Mouse (Mus musculus) kidney, postnatal 10 days (tissue): ENCODE data around the gene Mesp2.
"Not testable (repeated sequence)": the region's sequence is repeated elsewhere in the genome, so short reads cannot be mapped to it uniquely, and the experiment has no call there.

Experiments used
- DNase-seq: peaks from one replicate; pipeline ENCODE4 v3.0.0; 2021; ENCODE audit warnings: mixed read lengths

Mesp2 gene

DNA sequence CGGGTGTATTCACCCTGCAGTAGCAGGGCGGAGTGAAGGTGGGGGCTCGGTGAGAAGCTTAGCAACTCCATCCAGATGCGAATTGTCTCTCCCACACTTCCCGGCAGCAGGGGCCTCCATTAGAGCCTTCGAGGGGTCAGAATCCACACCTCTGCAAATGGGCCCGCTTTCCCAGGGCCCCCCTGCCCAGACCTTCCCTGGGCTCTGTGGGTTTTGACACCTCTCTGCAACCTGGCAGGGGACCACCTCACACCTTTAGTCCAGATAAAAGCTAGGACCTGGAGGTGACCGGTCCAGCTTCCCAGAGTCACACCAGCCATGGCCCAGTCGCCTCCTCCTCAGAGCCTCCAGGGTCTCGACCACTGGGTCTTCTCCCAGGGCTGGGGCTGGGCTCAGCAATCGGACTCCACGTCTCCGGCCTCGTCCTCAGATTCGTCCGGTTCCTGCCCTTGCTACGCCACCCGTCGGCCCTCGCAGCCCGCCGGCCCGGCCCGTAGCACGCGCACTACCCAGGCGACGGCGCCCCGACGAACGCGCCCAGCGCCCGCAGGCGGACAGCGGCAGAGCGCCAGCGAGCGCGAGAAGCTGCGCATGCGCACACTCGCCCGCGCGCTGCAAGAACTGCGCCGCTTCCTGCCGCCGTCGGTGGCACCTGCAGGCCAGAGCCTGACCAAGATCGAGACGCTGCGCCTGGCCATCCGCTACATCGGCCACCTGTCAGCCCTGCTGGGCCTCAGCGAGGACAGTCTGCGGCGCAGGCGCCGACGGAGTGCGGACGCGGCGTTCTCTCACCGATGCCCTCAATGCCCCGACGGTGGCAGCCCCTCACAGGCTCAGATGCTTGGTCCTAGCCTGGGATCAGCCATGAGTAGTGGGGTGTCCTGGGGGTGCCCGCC, at the start of gene Mesp2:
Mesp2 (plus strand) TSS at position 117 of the 896 bp plus-strand sequence.
- DNase-seq: peak; percentile 88

DNA sequence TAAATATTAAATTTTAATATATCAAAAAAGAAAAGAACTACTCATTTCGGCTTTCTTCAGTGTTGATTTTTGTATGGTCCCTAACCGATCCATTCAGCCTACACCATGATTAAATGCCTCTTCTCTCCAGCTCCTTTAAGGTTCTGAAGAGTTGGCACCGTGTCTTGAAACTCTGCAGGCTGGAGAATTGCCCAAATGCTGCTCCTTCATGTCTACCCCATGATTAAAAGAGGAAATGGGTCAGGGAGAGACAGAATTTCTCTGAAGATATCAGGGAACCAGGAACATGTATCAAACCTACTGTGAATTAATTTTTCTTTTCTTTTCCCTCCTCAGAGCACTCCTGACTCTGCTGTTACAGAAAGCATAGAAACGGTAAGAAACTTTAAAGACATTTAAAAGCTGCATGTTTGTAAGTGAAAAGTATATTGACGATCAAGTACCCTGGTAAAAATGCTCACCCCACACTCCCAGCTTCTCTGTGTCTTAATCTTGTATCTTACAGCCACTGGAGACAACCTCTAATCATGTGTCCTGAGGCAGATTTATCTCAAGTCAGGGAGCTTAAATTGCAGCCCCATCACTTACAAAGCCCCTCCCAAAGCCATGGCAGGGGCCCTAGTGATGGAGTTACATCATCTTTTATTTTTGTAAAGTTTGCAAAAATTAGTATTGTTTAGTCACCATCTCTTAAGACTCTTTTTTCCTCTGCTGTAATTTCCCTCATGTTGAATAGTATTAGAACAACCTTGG, 49.2 kb upstream of the Mesp2 start:
- DNase-seq: no peak

DNA sequence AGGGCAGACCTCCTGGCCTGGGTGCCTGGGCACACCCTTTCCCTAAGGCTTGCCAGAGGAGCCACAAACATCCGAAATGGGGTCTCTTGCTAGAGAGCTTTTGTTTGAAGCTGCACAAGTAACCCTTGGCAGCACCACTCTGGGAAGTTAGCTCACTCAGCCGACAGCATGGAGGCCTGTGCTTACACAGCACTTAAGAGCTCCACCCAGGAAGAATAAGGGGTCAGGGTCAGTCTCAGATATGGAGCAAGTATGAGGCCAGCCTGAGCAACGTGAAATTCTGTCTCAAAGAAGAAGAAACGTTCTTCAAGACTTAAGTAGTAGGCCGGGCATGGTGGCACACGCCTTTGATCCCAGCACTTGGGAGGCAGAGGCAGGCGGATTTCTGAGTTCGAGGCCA, 48.4 kb upstream of the Mesp2 start:
- DNase-seq: no peak

DNA sequence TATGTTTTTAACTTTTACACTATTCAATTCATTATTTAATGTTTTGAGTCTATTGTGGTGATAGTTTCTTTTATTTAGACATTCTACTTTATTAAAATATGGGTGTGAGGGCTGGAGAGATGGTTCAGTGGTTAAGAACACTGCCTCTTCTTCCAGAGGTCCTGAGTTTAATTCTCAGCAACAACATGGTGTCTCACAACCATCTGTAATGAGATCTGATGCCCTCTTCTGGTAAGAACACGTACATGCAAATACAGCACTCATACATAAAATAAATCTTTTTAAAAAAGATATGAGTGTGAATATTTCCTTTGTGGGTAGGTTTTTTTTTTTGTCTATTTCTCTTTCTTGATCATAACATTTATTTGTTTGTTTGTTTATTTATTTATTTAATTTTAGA, 44.5 kb upstream of the Mesp2 start:
- no peak for DNase-seq

DNA sequence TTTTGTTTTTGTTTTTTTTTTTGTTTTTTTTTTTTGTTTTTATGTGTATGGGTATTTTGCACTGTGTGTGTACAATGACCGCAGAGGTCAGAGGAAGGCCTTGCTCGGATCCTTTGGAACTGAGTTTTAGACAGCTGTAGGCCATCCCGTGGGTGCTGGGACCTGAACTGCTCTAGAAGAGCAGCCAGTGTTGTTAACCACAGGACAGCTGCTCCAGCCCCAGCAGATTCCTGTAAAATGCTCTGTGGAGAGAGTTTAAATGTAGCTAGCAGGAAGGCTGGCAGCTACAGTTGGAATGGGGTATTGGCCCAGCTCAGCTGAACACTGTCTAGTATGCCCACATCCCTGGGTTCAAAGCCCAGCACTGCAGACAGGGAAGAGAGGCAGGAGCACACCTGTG, 40.9 kb upstream of the Mesp2 start:
- peak; percentile 42 for DNase-seq

DNA sequence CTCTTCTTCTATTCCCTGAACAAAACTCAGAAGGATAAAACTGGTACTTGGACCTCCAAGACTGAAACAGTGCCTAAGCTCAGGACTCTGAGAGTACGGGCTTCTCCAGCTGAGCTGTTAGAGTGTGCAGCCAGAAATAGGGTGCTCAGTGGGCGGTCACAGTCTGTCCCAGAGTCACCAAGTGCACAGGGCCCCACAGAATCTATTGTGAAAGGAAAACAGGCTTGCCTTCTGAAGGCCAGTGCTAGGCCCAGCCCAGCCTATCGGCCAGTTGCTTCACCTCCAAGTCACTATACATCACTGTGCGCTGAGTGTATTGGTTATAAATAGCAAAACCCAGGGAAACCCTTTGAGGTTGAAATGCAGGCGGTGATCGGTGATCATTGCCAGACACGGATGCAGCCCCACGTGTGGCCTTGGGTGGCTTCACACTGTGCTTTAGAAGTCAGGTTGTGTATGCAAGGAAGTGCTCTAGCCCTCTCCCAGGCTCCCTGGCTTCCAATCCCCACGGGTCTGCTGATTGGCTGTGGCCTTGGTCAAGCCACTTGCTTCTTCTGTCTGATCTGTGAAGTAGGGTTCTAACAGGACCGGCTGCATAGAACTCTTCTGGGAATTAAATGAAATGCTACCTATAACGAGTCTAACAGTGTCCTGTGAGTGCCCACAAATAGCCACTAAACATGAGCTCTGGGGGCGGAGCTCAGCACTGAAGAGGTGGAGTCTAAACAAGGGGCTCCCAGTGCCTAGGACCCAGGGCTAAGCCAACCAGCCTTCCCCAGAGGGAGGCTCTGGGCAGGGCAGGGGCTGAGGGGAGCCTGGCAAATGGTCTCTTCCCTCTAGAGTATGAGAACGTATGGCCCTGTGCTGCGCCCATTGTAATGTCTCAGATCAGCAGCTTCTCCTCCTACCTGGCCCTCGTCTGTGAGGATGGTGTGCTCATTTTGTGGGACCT, 38.7 kb upstream of the Mesp2 start:
- no peak for DNase-seq

DNA sequence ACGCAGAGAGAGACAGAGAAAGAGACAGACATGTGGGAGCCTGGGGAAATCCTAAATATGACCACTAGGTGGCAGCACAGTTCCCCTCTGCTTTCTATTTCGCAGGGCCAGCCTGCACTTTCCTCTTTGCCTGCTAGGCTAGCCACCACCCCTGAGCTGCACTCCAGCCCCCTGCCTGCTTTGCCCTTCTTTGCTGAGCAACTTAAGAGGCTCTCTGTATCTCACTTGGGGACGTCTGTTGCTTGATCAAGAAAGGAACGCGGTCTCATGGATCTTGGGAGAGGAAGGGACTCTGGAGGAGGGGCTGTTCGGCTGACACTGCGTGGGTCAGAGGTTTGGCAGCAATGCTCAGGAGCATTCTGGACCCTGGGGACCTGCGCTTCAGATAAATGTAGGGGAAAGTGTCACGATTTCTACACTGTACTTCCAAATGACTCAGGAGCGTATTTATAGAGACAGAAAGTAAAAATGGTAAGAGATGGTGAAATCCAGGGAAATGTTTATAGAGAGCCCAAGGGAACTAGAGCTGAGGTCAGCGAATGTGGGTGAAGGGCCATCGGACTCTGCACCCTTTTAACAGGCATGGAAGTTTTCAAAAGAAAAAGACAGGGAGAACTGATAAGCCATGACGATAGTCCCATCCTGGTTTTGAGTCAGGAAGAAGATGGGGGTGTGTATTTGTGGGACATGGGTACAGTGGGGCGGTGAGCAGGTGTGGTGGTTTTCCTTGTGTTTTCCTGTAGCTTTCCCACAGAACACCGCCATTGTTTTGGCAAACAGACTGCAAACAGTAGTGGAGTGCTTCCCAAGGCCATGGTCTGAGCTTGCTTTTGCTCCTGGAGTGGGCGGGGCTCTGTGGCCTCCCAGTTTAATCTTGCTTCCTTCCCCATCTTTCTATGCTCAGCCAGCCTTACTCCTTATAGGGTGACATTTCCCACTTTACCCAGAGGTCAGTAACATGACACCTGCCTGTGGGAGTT, 29.6 kb upstream of the Mesp2 start:
- peak; percentile 88 for DNase-seq

DNA sequence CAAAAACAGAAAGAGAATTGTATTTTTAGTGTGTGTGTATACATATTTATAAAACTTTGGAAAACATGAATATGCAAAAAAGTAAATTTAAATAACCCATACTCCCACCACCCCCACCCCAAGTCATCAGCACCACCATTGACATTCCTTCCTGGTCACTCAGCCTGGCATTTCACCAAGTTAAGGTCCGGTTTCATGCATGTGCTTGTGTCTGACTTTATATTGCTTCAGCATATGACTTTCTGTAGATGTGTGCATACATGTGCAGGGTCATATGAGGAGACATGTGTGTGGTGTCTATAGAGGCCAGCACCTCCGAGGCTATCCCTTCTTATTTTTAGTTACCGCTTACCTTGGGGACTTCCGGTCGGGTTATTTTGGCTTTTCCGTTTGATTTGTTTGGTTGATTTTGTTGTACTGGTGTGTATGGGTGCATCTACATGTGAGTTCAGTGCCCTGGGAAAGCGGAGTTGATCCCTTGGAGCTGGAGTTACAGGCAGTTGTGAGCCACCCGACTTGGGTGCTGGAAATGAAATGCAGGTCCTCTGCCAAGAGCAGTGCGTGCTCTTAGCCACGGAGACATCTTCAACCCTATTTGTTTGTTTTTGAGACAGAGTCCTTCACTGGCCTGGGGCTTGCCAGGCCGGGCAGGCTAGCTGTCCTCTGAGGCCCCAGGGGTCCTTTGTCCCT, 28.6 kb upstream of the Mesp2 start:
- DNase-seq: no peak

DNA sequence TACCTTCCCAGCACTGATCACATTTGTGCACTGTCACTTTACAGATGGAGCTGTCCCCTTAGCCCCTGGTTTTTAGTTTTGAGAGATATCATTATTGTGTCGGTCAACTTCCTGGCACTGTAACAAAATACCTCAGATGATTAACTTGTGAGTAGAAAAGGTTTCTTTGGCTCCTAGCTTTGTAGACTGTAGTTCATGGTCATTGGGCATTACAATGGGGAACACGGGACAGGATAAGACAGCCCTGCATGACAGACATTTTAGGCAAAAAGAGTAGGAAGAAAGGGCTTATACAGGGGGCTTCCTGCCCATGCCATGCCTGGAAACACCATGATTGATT, 28.0 kb upstream of the Mesp2 start:
- DNase-seq: no peak

DNA sequence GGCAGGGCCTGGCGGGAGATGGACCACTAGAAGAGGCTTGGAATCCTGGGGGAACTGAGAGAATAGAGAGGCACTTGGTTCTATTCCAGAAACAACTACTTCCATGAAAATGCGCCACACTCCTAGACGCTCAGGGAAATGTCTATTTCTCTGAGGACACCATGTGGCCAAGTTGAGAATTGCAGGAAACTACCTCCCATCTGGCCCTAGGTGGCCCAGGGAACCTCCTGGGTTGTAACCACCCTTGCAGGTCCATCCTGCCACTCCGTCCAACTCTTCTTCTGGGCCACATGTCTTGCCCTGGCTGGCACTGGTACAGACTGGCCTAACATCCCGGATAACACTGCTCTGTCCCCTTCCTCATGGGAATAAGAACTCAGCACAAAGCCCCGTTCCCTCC, 24.2 kb upstream of the Mesp2 start:
- DNase-seq: peak; percentile 86

DNA sequence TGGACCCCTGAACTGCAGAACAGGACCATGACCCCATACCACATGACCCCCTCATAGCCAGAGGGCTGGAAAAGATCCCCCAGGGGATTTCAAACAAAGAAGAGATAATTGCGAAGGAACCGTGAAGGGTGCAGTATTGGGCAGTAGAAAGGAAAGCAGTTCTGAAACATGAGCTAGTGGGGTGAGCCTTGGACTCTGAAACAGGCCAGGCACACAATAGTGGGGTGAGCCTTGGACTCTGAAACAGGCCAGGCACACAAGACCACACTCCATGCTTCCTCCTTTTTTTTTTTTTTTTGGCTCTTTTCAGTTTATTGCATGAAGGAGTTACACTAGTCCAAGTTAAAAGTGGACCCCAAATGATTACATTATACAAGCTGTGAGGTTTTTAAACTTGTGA, 20.7 kb upstream of the Mesp2 start:
- not testable (repeated sequence) for DNase-seq

DNA sequence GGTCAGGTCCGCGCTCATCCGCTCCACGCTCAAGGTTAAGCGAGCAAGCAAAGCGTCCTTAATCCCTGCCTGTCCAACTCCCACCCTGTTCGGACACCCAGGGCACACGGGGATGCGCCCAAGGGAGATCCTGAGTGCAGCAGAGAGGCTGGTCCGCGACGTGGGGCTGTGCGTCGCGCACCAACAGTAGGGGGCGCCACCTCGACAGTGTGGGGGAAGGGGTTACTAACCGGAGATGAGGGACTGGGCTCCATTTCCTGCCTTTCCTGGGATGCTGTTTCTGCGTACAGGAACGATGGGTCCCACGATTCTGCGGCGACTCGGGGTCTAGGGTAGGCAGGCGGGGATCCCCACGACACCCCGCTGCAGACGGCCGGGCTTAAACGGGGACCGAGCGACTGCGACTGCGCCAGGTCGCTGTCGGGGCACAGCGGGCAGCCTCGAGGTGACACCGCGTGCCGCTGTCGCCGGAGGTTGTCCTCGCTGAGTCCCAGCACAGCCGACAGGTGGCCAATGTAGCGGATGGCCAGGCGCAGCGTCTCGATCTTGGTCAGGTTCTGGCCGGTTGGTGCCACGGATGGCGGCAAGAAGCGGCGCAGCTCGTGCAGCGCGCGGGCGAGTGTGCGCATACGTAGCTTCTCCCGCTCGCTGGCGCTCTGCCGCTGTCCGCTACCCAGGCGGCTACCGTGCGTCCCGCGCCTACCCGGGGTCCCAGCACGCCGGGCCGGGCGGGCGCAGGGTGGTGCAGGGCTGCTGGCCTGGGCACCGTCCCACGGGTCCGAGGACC, 17.7 kb upstream of the Mesp2 start:
- DNase-seq: peak; percentile 58

DNA sequence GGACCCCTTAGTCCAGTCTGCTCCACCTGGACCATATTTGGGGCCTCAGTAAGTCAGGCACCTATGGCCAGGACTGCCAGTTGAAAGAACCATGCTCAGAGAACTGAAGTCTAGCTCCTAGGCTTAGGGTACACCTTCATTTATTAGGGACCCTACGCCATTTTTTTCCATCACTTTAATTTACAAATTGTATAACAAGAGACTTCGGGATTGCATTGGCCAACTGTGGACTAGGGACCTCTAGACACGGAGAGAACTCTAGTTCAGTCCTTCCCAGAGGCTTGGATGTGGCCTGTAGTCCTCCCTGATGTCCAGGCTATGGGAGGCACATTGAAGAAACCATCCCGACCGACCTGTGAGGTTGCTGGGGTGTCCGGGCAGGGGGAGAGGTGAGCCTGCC, 16.8 kb upstream of the Mesp2 start, which contains the start of gene Mesp1:
Mesp1 (minus strand) TSS at position 101 of the 400 bp plus-strand sequence.
- no peak for DNase-seq

DNA sequence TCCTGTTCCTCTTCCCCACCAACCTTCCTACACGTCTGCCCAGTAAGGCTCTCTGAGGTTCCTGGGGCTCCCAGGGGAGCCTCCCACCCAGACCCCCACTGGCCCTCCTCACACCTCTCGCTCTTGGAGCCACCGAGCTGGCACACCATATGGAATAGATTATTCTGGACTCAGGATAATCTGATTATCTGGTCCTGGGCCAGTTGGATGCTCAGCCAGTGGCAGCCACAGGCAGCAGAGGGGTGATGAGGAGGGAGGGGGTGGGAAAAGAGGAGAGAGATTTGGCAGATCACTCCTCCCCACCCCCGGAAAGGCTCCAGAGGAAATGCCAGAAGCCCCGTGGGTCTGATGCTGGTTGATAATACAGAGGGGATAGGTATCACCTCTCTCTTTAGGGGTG, 11.9 kb upstream of the Mesp2 start:
- no peak for DNase-seq

DNA sequence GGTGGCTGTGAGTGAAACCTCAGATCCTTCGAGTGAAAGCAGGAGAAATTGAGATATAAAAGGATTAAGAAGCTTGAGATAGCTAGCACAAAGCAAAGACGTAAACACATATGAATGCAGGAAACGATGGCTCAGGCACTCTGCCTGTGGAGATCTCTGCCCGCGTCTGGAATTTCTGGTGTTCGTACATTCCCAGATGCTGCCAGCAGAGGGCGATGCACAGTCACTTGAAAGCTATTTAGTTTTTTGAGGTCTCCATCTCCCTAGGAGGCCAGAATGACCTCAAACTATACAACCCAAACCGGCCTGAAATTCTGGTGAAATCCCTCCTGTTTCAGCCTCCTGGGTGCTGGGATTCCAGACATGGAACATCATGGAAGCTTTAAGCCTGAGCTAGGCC, 11.5 kb upstream of the Mesp2 start:
- DNase-seq: peak; percentile 90

DNA sequence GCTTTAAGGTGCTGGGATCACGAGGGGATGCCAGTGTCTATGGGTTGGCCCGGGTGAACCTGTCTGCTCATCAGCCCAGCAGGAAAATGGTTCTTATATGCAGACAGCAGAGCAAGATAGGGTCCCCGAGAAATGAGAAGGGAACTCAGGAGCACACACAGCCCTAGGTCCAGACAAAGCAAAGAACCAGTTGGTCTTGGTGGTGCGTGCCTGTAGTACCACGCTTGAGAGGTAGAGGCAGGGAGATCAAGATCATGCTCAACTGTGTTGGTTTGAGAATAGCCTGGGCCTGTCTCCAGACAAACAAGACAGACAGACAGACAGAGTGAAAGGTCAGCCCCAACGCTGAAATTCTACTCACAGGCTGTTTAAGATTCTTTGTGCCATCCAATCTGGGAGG, 11.0 kb upstream of the Mesp2 start:
- no peak for DNase-seq

DNA sequence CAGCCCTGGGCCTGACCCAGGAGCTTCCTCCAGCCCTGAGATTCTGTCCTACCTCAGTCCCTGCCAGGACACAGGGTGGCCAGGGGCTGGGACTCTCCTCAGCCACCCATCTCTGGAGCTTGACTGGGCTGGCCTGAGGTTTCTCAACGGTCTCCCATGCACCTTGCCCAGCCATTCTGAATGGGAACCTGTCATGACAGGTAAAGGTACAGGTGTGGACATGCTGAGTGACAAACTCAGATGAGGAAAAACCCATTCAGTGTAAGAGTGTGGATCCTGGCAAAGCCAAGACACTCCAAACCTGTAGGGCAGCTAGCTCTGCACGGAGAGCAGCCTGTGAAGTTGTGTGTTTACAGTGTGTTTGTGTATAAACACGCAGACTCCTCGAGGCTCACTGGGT, 10.2 kb upstream of the Mesp2 start:
- DNase-seq: no peak

DNA sequence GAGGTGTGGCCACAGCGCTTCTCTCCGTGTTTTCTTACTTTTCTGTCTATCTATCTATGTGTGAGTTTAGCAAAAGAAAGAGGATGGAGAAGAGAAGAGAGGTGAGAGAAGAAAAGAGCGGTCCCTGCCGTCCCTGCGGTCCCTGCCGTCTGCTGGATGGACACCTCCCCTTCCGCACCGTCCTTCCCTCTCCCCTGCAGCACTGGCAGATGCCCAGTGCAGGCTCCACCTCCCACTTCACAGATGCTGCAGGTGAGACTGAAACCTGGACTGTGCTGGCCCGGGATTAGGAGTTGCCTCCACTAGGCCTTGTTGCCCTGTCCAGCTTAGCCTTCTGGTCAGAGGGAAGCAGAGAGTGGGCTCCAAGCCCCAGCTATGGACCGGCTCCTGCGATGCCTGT, 9.1 kb upstream of the Mesp2 start:
- DNase-seq: no peak

DNA sequence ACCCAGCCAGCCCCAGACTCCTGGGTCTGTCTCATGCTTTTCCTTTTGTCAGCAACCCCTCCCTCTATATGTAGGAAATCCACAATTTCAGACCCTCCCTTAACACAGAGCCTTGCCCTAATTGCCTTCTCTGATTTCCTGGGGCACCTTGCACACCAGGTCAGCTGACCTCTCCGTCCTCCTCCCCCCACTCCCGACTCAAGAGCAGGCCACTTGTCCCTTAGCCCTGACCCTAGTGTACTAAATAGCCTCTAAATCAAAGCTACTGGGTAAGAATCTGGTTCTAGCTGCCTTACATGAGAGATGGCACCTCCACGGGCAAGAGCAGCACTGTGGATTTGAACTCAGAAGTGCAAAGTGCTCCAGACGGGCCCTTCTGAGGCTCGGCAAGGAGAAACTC, 8.5 kb upstream of the Mesp2 start:
- DNase-seq: no peak

DNA sequence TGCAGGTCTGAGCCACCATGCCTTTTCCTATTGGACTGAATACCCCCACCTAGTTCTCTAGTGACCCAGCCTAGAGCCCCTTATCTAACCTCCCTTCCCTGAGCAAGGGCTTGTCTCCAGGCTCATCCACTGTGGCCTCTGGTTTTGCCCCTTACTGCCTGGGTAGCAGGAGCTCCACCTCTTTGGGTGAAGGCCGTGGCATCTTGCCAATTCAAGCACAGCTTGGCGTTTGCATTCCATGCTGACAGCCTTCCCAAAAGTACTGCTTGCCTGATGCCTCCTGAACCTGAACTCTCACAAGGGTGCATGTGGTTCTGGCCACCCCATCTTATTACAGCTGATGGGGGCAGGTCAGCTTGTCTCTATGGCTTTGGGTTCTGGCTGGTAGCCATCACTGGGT, 6.6 kb upstream of the Mesp2 start:
- DNase-seq: peak; percentile 67
